Mouse (Mus musculus): ENCODE data around the gene Pcdh15.

DNA sequence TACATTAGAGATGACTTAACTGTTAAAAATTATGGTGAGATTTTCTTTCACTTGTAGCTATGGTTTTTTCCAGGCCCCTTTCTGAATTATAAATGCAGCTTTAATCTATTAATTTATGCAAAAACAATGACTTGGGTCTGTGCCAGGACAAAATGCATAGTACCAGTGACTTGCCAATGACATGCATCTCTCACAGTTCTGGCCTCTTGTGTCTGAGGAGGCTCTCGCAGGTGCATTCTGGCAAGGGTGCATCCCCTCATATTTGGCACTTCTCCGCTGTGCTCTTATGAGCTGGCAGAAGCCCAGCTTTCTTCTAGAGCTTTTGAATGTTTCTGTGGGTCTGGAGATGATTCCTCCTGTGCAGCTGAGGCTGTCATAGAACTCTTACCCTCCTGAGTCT, 1216.9 kb downstream of the Pcdh15 start:
- TF ChIP-seq CTCF (IDR thresholded peaks at IDR 0.05; ENCODE audit: low read depth) (no peak), EP300 (IDR thresholded peaks at IDR 0.05; ENCODE audit: low read depth) (no peak)
